Mouse (Mus musculus): ENCODE data around the gene Cd248. TPM values are rescaled to one million over a fixed set of nuclear protein-coding genes. Genes with fewer than 3 reads are reported as not detected.

Cd248 gene
- polyA plus RNA-seq, 1 experiment from 2014 or later, result 43.1 TPM

DNA sequence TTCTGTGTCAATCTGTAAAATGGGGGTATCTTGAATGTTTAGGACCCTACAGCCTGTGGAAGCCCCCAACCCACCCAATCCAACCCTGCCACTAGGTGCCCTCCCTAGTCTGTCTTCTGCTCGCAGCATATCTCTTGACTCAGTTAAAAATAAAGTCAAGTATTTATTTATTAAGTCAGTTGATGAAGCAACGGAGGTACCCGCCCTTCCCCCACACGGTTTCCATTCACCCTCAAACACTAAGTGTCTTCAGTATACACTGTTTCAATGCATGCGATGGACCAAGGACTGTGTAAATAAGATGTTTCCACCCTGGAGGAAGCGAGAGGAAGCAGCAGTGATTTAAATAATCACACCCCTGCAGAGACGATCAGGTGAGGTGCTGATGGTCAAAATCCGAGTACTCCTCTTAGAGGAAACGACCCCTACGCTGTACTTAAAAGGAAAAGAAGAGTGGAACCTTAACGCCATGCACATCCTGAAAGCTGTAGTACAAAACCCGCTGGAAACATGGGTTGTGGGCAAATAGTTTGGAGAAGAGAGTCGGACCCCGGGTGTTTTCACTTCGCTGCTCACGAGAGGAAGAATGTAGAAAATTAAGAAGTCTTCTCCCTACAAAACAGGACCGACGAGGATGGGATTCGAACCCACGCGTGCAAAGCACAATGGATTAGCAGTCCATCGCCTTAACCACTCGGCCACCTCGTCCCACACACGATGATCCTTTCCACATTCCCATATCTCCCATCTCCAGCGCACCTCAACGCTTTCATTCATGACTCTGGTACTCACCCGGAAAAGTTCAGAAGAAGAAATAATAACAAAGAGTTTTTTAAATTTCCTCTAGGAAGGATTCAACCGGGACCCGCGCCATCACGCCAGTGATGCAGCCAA lies 30.0 kb upstream of the Cd248 start:
- 6% methylated on average over 32 of the region's 32 CpGs for WGBS

DNA sequence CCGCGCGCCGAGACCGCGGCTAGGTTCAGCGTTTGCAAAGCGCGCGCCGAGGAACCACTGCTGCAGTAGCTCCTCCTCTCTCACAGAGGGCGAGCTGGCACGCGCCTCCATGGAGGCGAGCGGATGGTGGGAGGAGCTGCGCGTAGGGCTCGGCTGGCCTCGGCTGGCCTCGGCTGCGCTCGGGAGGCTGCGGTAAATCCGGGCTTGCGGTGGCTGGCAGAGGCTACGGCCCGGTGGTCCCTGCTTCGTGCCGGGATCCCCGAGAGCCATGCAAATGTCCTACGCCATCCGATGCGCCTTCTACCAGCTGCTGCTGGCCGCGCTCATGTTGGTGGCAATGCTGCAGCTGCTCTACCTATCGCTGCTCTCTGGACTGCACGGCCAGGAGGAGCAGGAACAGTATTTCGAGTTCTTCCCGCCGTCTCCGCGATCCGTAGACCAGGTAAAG lies 29.1 kb upstream of the Cd248 start, which contains the start of the genes B4gat1 and AC124502.3:
Gene B4gat1, plus strand, starts transcription at position 118 of the 448 bp plus-strand sequence.
Gene AC124502.3, plus strand, starts transcription at position 183 of the 448 bp plus-strand sequence.
- ATAC-seq (replicated peaks; ENCODE audit: insufficient number of reproducible peaks, low FRiP score, low TSS enrichment, low read depth), result peak; percentile 64
- H3K9me3 ChIP-seq (replicated peaks; ENCODE audit: control insufficient read depth, low read length), result no peaks in the 10 kb centered on the region
- H3K4me1 ChIP-seq (ENCODE audit: control insufficient read depth, insufficient read depth, low read length), result peaks cover 6% of the 10 kb centered on the region
- peak within 1 kb of the TSS; percentile 76 for H3K27ac ChIP-seq (replicated peaks; ENCODE audit: low read depth, low read length)
- WGBS, result under 1% methylated on average over 40 of the region's 44 CpGs
- peak within 1 kb of the TSS; percentile 83 for H3K9ac ChIP-seq (replicated peaks; ENCODE audit: low read length)
- no peaks in the 10 kb centered on the region for H3K36me3 ChIP-seq (replicated peaks; ENCODE audit: control insufficient read depth, insufficient read depth, low read depth, low read length)
- peak; percentile 95 for DNase-seq (ENCODE audit: low spot score)
- H3K4me2 ChIP-seq (ENCODE audit: low read depth, low read length), result peak within 1 kb of the TSS; percentile 98
- H3K27me3 ChIP-seq (ENCODE audit: control insufficient read depth, insufficient read depth, low read length), result no peaks in the 10 kb centered on the region
- H3K4me3 ChIP-seq (ENCODE audit: low read depth, low read length), result peak within 1 kb of the TSS; percentile 72

More for the DNA sequence above, 30.0 kb upstream of the Cd248 start:
- peak overlapping the region; percentile 72 for H3K4me3 ChIP-seq (ENCODE audit: low read depth, low read length)
- peak overlapping the region; percentile 83 for H3K9ac ChIP-seq (replicated peaks; ENCODE audit: low read length)
- H3K4me2 ChIP-seq (ENCODE audit: low read depth, low read length), result peak overlapping the region; percentile 98
- H3K27me3 ChIP-seq (ENCODE audit: control insufficient read depth, insufficient read depth, low read length), result no peaks in the 10 kb centered on the region
- no peaks in the 10 kb centered on the region for H3K9me3 ChIP-seq (replicated peaks; ENCODE audit: control insufficient read depth, low read length)
- no peaks in the 10 kb centered on the region for H3K36me3 ChIP-seq (replicated peaks; ENCODE audit: control insufficient read depth, insufficient read depth, low read depth, low read length)
- peaks cover 6% of the 10 kb centered on the region for H3K4me1 ChIP-seq (ENCODE audit: control insufficient read depth, insufficient read depth, low read length)
- H3K27ac ChIP-seq (replicated peaks; ENCODE audit: low read depth, low read length), result peak overlapping the region; percentile 76
- DNase-seq (ENCODE audit: low spot score) (peak; percentile 90), ATAC-seq (replicated peaks; ENCODE audit: insufficient number of reproducible peaks, low FRiP score, low TSS enrichment, low read depth) (peak; percentile 33; the same call in 1 of the 2 replicates)

DNA sequence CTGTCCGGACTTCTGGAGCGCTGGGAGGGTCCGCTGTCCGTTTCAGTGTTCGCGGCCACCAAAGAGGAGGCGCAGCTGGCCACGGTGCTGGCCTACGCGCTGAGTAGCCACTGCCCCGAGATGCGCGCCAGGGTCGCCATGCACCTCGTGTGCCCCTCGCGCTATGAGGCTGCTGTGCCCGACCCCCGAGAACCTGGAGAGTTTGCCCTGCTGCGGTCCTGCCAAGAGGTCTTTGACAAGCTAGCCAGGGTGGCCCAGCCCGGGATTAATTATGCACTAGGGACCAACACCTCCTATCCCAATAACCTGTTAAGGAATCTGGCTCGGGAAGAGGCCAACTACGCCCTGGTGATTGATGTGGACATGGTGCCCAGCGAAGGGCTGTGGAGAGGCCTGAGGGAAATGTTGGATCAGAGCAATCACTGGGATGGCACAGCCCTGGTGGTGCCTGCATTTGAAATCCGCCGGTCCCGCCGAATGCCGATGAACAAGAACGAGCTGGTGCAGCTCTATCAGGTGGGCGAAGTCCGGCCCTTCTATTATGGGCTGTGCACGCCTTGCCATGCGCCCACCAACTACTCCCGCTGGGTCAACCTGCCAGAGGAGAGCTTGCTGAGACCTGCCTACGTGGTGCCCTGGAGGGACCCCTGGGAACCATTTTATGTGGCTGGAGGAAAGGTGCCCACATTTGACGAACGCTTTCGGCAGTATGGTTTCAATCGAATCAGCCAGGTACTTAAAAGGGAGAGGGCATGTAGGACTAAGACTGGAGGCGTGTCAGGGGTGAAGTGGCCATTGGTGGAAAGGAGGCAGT lies 28.4 kb upstream of the Cd248 start:
- ATAC-seq (replicated peaks; ENCODE audit: insufficient number of reproducible peaks, low FRiP score, low TSS enrichment, low read depth) (peak; percentile 21; the same call in 1 of the 2 replicates), DNase-seq (ENCODE audit: low spot score) (no peak)
- Histone ChIP-seq H3K36me3 (replicated peaks; ENCODE audit: control insufficient read depth, insufficient read depth, low read depth, low read length) (no peaks in the 10 kb centered on the region), H3K27ac (replicated peaks; ENCODE audit: low read depth, low read length) (no peak overlapping the region), H3K4me1 (ENCODE audit: control insufficient read depth, insufficient read depth, low read length) (peaks cover 6% of the 10 kb centered on the region), H3K4me3 (ENCODE audit: low read depth, low read length) (peak overlapping the region; percentile 72), H3K9me3 (replicated peaks; ENCODE audit: control insufficient read depth, low read length) (no peaks in the 10 kb centered on the region), H3K9ac (replicated peaks; ENCODE audit: low read length) (peak overlapping the region; percentile 83), H3K4me2 (ENCODE audit: low read depth, low read length) (peak overlapping the region; percentile 98), H3K27me3 (ENCODE audit: control insufficient read depth, insufficient read depth, low read length) (no peaks in the 10 kb centered on the region)
- 12% methylated on average over 41 of the region's 41 CpGs for WGBS

DNA sequence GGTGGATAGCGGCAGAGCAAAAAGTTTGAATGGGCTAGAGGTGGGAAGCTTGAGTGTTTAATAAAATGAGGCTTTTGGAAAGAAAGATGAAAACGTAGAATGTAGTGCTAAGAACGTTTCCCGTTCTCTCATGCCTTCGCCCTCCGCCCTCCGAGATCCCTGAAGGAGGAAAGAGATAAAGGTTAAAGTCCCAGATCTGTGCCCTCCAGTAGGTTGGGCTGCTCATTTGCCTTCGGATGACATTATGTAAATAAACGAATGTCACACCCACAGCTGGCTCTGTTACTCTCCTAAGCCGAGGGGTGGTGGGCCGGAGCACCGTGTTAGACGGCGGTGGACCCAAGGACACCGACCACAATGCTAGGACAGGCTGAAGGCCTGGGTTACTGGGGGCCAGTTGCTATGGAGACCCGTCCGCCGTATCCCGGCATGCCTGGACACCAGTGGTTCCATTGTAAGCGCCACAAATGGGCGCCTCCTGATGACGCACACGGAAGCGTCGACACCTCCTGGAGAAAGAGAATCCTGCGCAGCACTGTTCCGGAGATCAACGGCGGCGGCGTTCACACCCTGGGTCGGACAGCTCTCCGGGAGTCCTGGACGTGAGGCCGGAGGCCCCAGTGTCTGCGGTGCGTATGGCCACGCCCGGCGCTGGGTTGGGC lies 26.9 kb upstream of the Cd248 start, which contains the start of gene Brms1:
Gene Brms1, plus strand, starts transcription at position 493 of the 662 bp plus-strand sequence.
- DNase-seq (ENCODE audit: low spot score) (peak; percentile 96), ATAC-seq (replicated peaks; ENCODE audit: insufficient number of reproducible peaks, low FRiP score, low TSS enrichment, low read depth) (peak; percentile 78)
- peak within 1 kb of the TSS; percentile 86 for H3K4me3 ChIP-seq (ENCODE audit: low read depth, low read length)
- H3K27ac ChIP-seq (replicated peaks; ENCODE audit: low read depth, low read length), result 0 out of 2 replicates have a peak within 1 kb of the TSS, but pooled peaks have one; percentile 4
- WGBS, result 9% methylated on average over 40 of the region's 40 CpGs
- peak within 1 kb of the TSS; percentile 86 for H3K4me2 ChIP-seq (ENCODE audit: low read depth, low read length)
- no peaks in the 10 kb centered on the region for H3K9me3 ChIP-seq (replicated peaks; ENCODE audit: control insufficient read depth, low read length)
- H3K27me3 ChIP-seq (ENCODE audit: control insufficient read depth, insufficient read depth, low read length), result no peaks in the 10 kb centered on the region
- peak within 1 kb of the TSS; percentile 86 for H3K9ac ChIP-seq (replicated peaks; ENCODE audit: low read length)
- peaks cover 6% of the 10 kb centered on the region for H3K4me1 ChIP-seq (ENCODE audit: control insufficient read depth, insufficient read depth, low read length)
- no peaks in the 10 kb centered on the region for H3K36me3 ChIP-seq (replicated peaks; ENCODE audit: control insufficient read depth, insufficient read depth, low read depth, low read length)

DNA sequence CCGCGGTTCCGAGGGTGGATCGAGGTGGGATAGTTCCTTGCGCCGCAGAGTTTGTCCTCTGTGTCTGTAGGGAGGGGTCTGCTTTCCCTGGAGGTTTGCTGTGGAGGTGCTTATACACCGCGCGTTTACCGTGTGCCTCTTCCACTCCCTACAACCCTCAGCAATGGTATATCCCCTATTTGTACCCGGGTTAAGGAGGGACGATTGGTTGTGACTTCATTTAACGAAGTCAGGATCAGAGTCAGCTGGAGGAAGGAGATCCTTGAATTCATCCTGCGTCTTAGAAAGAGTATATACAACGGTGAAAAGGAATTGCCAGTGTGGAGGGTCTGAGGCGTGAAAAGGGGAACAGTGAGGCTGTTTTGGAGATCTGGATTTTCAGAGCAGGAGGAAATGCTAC lies 26.3 kb upstream of the Cd248 start:
- Histone ChIP-seq H3K27ac (replicated peaks; ENCODE audit: low read depth, low read length) (0 out of 2 replicates have a peak overlapping the region, but pooled peaks have one; percentile 4), H3K27me3 (ENCODE audit: control insufficient read depth, insufficient read depth, low read length) (no peaks in the 10 kb centered on the region), H3K36me3 (replicated peaks; ENCODE audit: control insufficient read depth, insufficient read depth, low read depth, low read length) (no peaks in the 10 kb centered on the region), H3K9ac (replicated peaks; ENCODE audit: low read length) (peak overlapping the region; percentile 86), H3K9me3 (replicated peaks; ENCODE audit: control insufficient read depth, low read length) (no peaks in the 10 kb centered on the region), H3K4me2 (ENCODE audit: low read depth, low read length) (peak overlapping the region; percentile 86), H3K4me3 (ENCODE audit: low read depth, low read length) (peak overlapping the region; percentile 86), H3K4me1 (ENCODE audit: control insufficient read depth, insufficient read depth, low read length) (peaks cover 6% of the 10 kb centered on the region)
- WGBS, result 3% methylated on average over 16 of the region's 16 CpGs
- DNase-seq (ENCODE audit: low spot score) (no peak), ATAC-seq (replicated peaks; ENCODE audit: insufficient number of reproducible peaks, low FRiP score, low TSS enrichment, low read depth) (0 out of 2 replicates have a peak, but pooled peaks have one; percentile 1)

DNA sequence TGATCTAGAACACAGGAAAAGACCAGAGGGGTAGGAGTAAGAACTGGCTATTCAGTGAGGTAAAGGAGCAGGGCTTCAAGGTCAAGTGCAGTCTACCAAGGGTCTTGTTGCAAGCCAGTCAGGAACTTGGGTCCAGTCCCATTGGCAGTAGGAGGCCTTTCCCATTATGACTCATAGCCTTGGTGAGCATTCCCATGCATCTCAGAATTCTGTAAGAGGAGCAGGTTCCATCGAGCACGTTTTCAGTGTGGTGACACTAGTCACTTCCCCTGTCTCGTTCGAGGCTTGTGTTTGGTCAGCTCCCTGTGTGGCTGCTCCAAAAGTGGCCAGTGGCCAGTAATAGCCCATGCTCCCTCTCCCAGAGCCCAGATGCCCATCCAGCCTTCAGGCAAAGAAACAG lies 22.3 kb upstream of the Cd248 start:
- no peaks in the 10 kb centered on the region for H3K27me3 ChIP-seq (ENCODE audit: control insufficient read depth, insufficient read depth, low read length)
- H3K9ac ChIP-seq (replicated peaks; ENCODE audit: low read length), result no peak overlapping the region
- DNase-seq (ENCODE audit: low spot score), result no peak
- H3K36me3 ChIP-seq (replicated peaks; ENCODE audit: control insufficient read depth, insufficient read depth, low read depth, low read length), result peaks cover 2% of the 10 kb centered on the region
- no peak overlapping the region for H3K4me2 ChIP-seq (ENCODE audit: low read depth, low read length)
- H3K4me1 ChIP-seq (ENCODE audit: control insufficient read depth, insufficient read depth, low read length), result peaks cover under 1% of the 10 kb centered on the region
- ATAC-seq (replicated peaks; ENCODE audit: insufficient number of reproducible peaks, low FRiP score, low TSS enrichment, low read depth), result no peak
- no peak overlapping the region for H3K4me3 ChIP-seq (ENCODE audit: low read depth, low read length)
- 89% methylated on average over 4 of the region's 4 CpGs for WGBS
- H3K9me3 ChIP-seq (replicated peaks; ENCODE audit: control insufficient read depth, low read length), result no peaks in the 10 kb centered on the region
- no peak overlapping the region for H3K27ac ChIP-seq (replicated peaks; ENCODE audit: low read depth, low read length)

All from embryonic facial prominence, embryonic 11.5 days (tissue).